Mouse (Mus musculus) C2C12 (cell line): ENCODE results near the gene Atp6v0d1.

Experiments
- CTCF ChIP-seq: IDR thresholded peaks from one replicate; pipeline ENCODE4 v1.5.1; 2011; ENCODE audit not compliant: control insufficient read depth, insufficient read depth, insufficient read length
- USF1 ChIP-seq: IDR thresholded peaks from one replicate; pipeline ENCODE4 v1.6.1; 2011; ENCODE audit warnings: low read depth, mild to moderate bottlenecking, control low read depth, moderate library complexity

- TF ChIP-seq CTCF: no peak
- TF ChIP-seq USF1: no peak
Measured at GRCm38 (mm10) chr8:105514656-105515055, 51.2 kb downstream of the Atp6v0d1 start.
